Mouse (Mus musculus): Measurements from ENCODE around the gene Atl2.

DNA sequence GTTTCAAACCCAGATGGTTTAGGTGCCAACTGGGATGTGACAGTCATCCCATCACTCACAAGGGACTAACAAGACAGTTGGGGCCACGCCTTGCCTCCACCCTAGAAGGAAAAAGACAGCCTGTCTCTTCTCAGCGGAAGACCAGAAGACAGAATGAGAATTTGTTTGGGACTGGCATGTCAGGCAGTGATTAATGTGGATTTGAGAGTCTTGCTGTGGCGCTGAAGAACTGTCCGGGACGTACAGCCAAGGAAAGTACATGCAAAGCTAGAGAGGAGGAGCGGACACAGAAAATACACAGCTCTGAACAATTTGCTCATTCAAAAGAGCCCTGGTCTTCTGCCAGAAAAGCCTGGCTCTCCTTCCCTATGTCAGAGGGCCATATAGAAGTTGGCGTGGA is 93.9 kb downstream of the Atl2 start:
- TF ChIP-seq CTCF (conservative IDR thresholded peaks at IDR 0.05 in 1 of 2, IDR thresholded peaks at IDR 0.05 in 1 of 2; ENCODE audit: low read depth in 2 of 2, low read length in 2 of 2), result no peak
- TF ChIP-seq USF2 (conservative IDR thresholded peaks at IDR 0.05; ENCODE audit: low read depth, low read length), result no peak
- no peak for TF ChIP-seq MAZ (IDR thresholded peaks at IDR 0.05; ENCODE audit: low read depth, low read length)
- TF ChIP-seq POLR2A (IDR thresholded peaks at IDR 0.05; ENCODE audit: low read depth, low read length), result no peak
- TF ChIP-seq EP300 (IDR thresholded peaks at IDR 0.05; ENCODE audit: low read length), result no peak
- TF ChIP-seq TCF12 (IDR thresholded peaks at IDR 0.05; ENCODE audit: low read depth, low read length), result no peak
- no peak for TF ChIP-seq SIN3A (IDR thresholded peaks at IDR 0.05; ENCODE audit: low read length)
- TF ChIP-seq MAFK (IDR thresholded peaks at IDR 0.05; ENCODE audit: insufficient replicate concordance, low read length), result no peak
- no peak for TF ChIP-seq HCFC1 (IDR thresholded peaks at IDR 0.05; ENCODE audit: low read depth, low read length)
- TF ChIP-seq ZMIZ1 (IDR thresholded peaks at IDR 0.05; ENCODE audit: low read depth, low read length), result no peak
- TF ChIP-seq KAT2A (IDR thresholded peaks at IDR 0.05; ENCODE audit: insufficient replicate concordance, low read length), result no peak

All from CH12.LX (cell line).